Mouse (Mus musculus): Measurements from ENCODE around the gene Jpt2. TPM values are rescaled to one million over a fixed set of nuclear protein-coding genes. Genes with fewer than 3 reads are reported as not detected.
"Not testable (repeated sequence)": the region's sequence is repeated elsewhere in the genome, so short reads cannot be mapped to it uniquely, and the experiment has no call there.

Gene Jpt2
- polyA plus RNA-seq (2012; ENCODE audit: insufficient read depth, insufficient read length, missing spikeins) = 3.0 and 3.4 TPM in 2 replicates

DNA sequence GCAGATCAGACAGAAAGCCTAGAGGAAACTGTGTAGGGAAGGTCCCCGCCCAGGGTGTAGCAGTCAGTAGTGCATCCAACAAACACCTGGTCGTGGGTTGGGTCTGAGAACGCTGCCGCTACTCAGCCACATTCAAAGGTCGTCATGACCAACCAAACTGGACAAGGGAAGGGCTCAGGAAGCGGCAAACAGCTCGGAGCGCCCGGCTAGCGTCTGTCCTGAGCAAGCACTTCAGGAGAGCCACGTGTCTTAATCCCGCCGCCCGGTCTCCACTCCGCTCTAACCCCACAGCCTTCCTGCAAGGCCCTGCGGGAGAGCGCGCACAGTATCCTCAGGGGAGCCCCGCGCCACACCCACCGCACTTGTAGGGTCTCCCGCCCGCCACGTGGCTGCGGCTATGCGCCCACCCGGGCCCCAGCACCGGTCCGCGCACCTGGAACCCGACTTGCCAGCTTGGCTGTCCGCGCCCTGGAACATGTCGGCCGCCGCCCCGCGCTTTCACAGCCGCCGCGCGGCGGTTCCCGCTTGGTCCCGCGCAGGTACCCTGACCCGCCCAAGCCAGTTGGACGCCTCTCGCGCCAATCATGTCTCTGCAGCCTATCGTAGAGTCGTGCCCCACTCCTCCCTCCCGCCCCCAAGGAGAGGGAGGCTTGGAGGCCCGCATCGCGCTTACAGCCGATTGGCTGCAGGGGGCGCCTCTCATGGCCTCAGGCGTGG lies at the start of gene Jpt2:
Gene Jpt2 (minus strand): TSS at position 555 of the 717 bp plus-strand sequence.
- H3K27ac ChIP-seq (replicated peaks; ENCODE audit: low read depth, low read length) = no peak within 1 kb of the TSS
- no peaks in the 10 kb centered on the region for H3K4me1 ChIP-seq (ENCODE audit: control insufficient read depth, insufficient read depth, insufficient read length, low read length)
- peak within 1 kb of the TSS; percentile 72 for H3K4me3 ChIP-seq (ENCODE audit: insufficient read depth, low read depth, low read length)

DNA sequence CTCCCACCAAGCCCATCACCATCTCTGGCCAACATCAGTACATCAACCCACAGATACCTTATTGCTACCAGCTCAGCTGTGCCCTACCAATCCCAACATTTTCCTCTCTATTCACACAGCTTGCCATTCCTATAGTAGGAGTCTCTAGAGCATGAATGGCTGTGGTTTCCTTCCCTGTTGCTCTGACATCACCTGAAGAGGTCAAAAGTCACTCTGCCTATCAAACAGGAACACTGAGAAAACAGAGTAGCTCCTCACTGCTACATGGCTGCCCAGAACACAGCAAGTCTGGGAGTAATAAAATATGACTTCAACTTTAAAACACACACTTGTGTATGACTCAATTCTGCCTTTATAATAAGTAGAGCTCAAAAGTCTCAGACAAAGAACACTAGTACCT lies 47.0 kb upstream of the Jpt2 start:
- H3K27ac ChIP-seq (replicated peaks; ENCODE audit: low read depth, low read length) = no peak overlapping the region
- H3K4me1 ChIP-seq (ENCODE audit: control insufficient read depth, insufficient read depth, insufficient read length, low read length) = 0 out of 2 replicates have a peak, but pooled peaks cover 3% of the 10 kb centered on the region
- H3K4me3 ChIP-seq (ENCODE audit: insufficient read depth, low read depth, low read length) = no peak overlapping the region

DNA sequence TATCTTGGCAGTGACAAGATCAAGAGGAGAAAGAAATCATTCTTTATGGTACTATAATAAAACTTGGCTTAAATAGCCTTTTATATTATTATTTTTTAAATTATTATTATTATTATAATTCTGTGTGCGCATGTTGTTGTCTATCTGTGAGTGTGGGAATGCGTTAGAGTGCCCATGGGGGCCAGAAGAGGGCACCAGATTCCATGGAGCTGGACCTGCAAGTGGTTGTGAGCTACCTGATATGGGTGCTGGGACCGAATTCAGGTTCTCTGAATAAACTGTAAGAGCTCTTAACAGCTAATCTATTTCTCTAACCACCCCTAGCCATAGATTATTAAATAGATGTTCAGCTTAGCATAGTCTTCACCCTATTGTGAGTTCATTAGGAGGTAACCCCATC lies 44.6 kb upstream of the Jpt2 start:
- Histone ChIP-seq H3K27ac (replicated peaks; ENCODE audit: low read depth, low read length) (no peak overlapping the region), H3K4me3 (ENCODE audit: insufficient read depth, low read depth, low read length) (no peak overlapping the region), H3K4me1 (ENCODE audit: control insufficient read depth, insufficient read depth, insufficient read length, low read length) (0 out of 2 replicates have a peak, but pooled peaks cover 5% of the 10 kb centered on the region)

DNA sequence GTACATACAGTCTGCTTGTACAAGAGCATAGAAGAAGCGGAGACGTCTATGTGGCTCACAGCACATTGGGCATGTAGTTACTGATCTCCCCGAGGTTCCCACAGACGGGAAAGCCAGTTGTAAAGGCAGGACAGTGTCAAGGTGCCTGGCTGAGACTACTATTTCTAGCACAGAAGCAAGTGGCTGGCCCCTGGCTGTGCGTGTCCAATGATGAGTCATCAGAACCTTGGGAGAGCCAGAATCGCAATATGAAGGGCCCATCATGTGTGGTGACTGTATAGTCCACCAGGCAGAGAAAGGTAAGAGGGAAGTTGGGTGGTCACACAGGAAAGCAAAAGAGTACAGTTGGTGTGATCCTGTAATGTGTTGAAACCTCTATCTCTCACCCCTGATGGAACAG lies 34.2 kb upstream of the Jpt2 start:
- Histone ChIP-seq H3K4me1 (ENCODE audit: control insufficient read depth, insufficient read depth, insufficient read length, low read length) (peaks cover 9% of the 10 kb centered on the region; the same call in 1 of the 2 replicates), H3K4me3 (ENCODE audit: insufficient read depth, low read depth, low read length) (no peak overlapping the region), H3K27ac (replicated peaks; ENCODE audit: low read depth, low read length) (no peak overlapping the region)

DNA sequence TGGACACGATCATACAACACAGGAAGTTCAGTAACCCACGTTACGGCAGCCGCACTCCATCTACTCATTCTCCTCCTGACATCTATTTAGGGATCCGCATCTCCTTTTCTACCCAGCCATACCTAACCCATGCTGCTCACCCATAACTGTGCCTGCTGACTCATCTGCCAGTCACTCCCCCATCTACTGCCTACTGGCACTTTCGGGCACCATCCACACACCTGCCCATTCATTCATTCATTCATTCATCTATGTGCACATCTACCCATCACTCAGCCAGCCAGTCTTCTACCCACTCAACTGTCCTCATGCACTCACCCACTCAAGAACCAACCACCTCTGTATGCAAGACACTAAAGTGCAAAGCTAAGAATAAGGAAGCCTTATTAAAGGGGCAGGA lies 26.7 kb upstream of the Jpt2 start:
- no peaks in the 10 kb centered on the region for H3K4me1 ChIP-seq (ENCODE audit: control insufficient read depth, insufficient read depth, insufficient read length, low read length)
- no peak overlapping the region for H3K27ac ChIP-seq (replicated peaks; ENCODE audit: low read depth, low read length)
- no peak overlapping the region for H3K4me3 ChIP-seq (ENCODE audit: insufficient read depth, low read depth, low read length)

DNA sequence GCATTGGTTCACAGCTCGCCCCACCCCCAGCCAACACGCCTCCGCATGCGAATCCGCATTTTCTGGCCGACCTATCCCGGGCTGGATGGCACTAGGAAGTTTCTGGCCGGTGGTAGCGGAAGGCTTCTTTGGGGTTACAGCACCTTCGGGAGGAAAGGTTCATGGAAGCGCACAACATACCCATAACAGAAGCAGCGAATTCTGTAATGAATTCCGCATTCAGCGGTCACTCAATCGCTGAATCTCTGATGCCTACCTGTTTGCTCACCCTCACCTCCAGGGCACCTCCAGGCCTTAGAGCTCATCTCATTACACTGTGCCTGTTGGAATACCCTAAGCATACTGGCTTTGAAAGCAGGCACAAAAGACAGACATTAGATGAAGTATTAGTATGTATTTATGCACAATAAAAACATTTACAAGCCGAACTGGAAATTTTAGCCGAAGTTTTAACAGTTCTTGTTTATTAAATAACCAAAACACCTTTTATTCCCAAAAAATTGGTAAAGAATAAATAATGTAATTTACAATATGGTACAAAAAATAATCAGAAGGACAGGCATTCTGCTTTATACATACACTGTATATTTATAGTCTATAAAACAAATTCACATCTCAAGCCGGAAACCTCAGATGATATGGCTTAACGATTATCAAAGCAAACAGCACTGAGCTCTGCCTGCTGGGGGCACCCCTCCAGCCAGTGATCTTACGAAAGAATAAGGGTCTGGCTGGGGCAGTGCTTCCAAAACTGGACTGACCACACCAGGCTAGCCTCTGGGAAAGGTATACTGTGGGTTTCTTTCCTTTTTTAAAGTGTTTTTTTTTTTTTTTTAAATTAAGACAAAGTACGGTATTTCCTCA lies 595 bp upstream of the Jpt2 start:
- Histone ChIP-seq H3K4me1 (ENCODE audit: control insufficient read depth, insufficient read depth, insufficient read length, low read length) (no peaks in the 10 kb centered on the region), H3K27ac (replicated peaks; ENCODE audit: low read depth, low read length) (no peak overlapping the region), H3K4me3 (ENCODE audit: insufficient read depth, low read depth, low read length) (peak overlapping the region; percentile 48)

GRCm38 (mm10) chr17:24959371-24959770 lies 1.1 kb downstream of the Jpt2 start:
- H3K4me3 ChIP-seq (ENCODE audit: insufficient read depth, low read depth, low read length) = peak overlapping the region; percentile 72
- H3K4me1 ChIP-seq (ENCODE audit: control insufficient read depth, insufficient read depth, insufficient read length, low read length) = no peaks in the 10 kb centered on the region
- no peak overlapping the region for H3K27ac ChIP-seq (replicated peaks; ENCODE audit: low read depth, low read length)

DNA sequence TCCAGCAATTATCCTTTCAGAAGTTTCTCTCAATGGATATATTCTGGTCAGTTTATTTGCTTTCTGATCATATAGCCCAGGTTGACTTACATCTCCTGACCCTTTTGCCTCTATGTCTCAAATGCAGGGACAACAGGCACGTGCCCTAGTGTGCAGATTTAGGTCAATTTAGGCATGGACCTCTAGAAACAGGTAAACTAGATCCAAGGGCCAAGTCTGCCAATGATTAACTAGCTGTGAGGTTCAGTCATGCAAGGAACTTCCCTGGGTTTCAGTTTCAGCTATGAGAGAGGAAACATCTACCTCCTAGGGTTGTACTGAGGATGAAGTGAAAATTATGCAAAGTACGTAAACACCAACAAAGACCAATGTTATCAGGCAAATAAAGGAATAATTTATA lies 7.2 kb downstream of the Jpt2 start:
- H3K4me1 ChIP-seq (ENCODE audit: control insufficient read depth, insufficient read depth, insufficient read length, low read length) = no peaks in the 10 kb centered on the region
- no peak overlapping the region for H3K4me3 ChIP-seq (ENCODE audit: insufficient read depth, low read depth, low read length)
- no peak overlapping the region for H3K27ac ChIP-seq (replicated peaks; ENCODE audit: low read depth, low read length)

DNA sequence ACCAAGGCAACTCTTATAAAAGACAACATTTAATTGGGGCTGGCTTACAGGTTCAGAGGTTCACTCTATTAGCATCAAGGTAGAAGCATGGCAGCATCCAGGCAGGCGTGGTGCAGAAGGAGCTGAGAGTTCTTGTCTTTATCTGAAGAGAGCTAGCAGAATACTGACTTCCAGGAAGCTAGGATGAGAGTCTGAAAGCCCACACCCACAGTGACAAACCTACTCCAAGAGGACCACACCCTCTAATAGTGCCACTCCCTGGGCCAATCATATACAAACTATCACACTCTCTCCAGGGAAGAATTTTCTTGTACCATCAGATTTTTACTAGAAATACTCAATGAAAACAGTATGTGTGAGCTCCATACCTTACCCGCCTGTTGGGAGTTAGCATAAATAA lies 9.8 kb downstream of the Jpt2 start:
- Histone ChIP-seq H3K4me1 (ENCODE audit: control insufficient read depth, insufficient read depth, insufficient read length, low read length) (no peaks in the 10 kb centered on the region), H3K4me3 (ENCODE audit: insufficient read depth, low read depth, low read length) (no peak overlapping the region), H3K27ac (replicated peaks; ENCODE audit: low read depth, low read length) (no peak overlapping the region)

DNA sequence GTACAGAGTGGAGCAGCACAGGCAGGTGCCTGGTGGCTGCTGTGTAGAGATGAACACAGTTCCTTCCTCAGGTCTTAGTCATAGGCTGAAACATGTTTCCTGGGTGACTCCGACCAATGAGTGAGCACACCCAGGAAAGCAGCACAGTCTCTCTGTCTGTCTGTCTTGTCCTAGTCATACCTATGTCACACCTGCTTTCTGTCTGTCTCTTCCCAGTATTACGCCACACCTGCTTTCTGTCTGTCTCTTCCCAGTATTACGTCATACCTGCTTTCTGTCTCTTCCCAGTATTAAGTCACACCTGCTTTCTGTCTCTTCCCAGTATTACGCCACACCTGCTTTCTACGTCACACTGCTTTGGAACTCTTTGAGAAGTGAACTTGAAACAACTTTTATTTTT lies 12.3 kb downstream of the Jpt2 start:
- no peak overlapping the region for H3K4me3 ChIP-seq (ENCODE audit: insufficient read depth, low read depth, low read length)
- no peaks in the 10 kb centered on the region for H3K4me1 ChIP-seq (ENCODE audit: control insufficient read depth, insufficient read depth, insufficient read length, low read length)

GRCm38 (mm10) chr17:24943589-24943988 lies 16.9 kb downstream of the Jpt2 start:
- H3K4me3 ChIP-seq (ENCODE audit: insufficient read depth, low read depth, low read length); H3K4me1 ChIP-seq (ENCODE audit: control insufficient read depth, insufficient read depth, insufficient read length, low read length); H3K27ac ChIP-seq (replicated peaks; ENCODE audit: low read depth, low read length): not testable (repeated sequence)

More for the DNA sequence above, 12.3 kb downstream of the Jpt2 start:
- H3K27ac ChIP-seq (replicated peaks; ENCODE audit: low read depth, low read length) = no peak overlapping the region

DNA sequence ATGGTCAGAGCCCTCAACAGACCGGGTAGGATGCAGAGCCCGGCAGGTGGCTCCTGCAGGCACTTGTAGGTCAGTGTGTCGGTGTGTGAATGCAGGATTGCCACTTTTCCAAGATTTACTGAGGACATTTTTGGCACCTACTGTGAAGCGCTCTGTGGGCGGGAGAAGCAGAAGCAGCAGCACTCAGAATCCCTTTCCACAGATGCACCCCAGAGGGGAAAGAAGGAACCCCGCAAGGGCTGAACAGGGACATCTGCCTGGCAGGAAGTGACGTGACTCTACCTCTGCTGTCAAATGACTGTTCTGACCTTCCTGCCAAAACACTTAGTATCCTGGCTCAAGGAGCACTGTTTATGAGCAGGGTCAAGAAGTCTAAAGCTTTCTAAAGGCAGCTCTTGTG lies 17.5 kb downstream of the Jpt2 start:
- Histone ChIP-seq H3K27ac (replicated peaks; ENCODE audit: low read depth, low read length) (no peak overlapping the region), H3K4me1 (ENCODE audit: control insufficient read depth, insufficient read depth, insufficient read length, low read length) (no peaks in the 10 kb centered on the region)

DNA sequence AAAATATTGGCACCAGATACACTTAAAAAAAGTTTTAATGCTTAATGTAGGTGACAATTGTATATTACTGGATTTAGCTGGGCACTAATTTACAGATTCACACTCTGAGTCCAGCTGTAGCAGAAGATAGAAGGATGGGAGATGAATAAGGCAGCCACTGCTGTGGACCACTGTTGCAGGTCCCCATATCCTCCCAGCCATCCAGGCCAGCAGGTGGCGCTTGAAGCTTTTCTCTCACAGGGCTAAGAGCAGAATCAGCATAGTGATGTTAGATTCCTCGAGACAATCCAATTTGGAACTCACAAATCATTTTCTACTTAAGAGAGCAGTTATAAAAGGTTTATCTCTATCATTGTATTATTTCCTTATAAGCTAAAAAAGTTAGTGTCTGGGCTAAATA lies 18.0 kb downstream of the Jpt2 start:
- not testable (repeated sequence) for H3K4me1 ChIP-seq (ENCODE audit: control insufficient read depth, insufficient read depth, insufficient read length, low read length); H3K27ac ChIP-seq (replicated peaks; ENCODE audit: low read depth, low read length); H3K4me3 ChIP-seq (ENCODE audit: insufficient read depth, low read depth, low read length)

More for the DNA sequence above, 17.5 kb downstream of the Jpt2 start:
- H3K4me3 ChIP-seq (ENCODE audit: insufficient read depth, low read depth, low read length) = no peak overlapping the region

DNA sequence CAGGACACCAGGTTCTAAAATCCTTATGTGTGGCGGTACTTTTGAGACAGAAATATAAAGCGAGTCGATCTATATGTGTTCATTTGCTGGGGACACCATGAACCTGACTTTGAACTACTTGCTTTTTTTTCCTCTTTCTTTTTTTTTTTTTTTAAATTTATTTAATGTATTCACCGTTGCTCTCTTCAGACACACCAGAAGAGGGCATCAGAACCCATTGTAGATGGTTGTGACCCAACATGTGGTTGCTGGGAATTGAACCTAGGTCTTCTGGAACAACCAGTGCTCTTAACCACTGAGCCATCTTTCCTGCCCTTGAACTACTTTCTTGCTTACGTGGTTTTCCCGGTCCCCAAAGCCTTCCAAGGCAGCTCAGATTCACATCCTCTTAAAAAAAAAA lies 23.2 kb downstream of the Jpt2 start:
- peak overlapping the region; percentile 85 for H3K27ac ChIP-seq (replicated peaks; ENCODE audit: low read depth, low read length)
- peaks cover 12% of the 10 kb centered on the region for H3K4me1 ChIP-seq (ENCODE audit: control insufficient read depth, insufficient read depth, insufficient read length, low read length)
- H3K4me3 ChIP-seq (ENCODE audit: insufficient read depth, low read depth, low read length) = peak overlapping the region; percentile 76
